Mouse (Mus musculus) liver, embryonic 13.5 days (tissue): Measurements from ENCODE around the gene Cog4. TPM values are rescaled to one million over a fixed set of nuclear protein-coding genes. Genes with fewer than 3 reads are reported as not detected.
"Not testable (repeated sequence)": the region's sequence is repeated elsewhere in the genome, so short reads cannot be mapped to it uniquely, and the experiment has no call there.

Experiments used
- ATAC-seq: fragments of 200-750 bp; cut with Nextera tagmentation; 2 replicates; pipeline ENCODE4 v1.8.0; 2017; ENCODE audit warnings: low read depth, mild to moderate bottlenecking, moderate number of reproducible peaks, moderate library complexity
- DNase-seq: peaks from one replicate; pipeline ENCODE4 v3.0.0; 2022
- H3K27ac ChIP-seq: fragments of 300-500 bp; sonication (generic); 2 replicates; pipeline ENCODE4 v1.5.1; 2015; ENCODE audit warnings: moderate library complexity, mild to moderate bottlenecking, inconsistent platforms
- H3K27me3 ChIP-seq: fragments of 300-500 bp; sonication (generic); 2 replicates; pipeline ENCODE4 v1.6.1; 2015; ENCODE audit warnings: mild to moderate bottlenecking, inconsistent platforms
- H3K36me3 ChIP-seq: fragments of 300-500 bp; sonication (generic); 2 replicates; pipeline ENCODE4 v1.6.1; 2015; ENCODE audit warnings: mild to moderate bottlenecking, inconsistent platforms
- H3K4me1 ChIP-seq: fragments of 300-500 bp; sonication (generic); replicated peaks from 2 replicates; pipeline ENCODE4 v1.6.1; 2015; ENCODE audit warnings: inconsistent platforms
- H3K4me2 ChIP-seq: fragments of 300-500 bp; sonication (generic); 2 replicates; pipeline ENCODE4 v1.6.1; 2015; ENCODE audit warnings: inconsistent platforms, mild to moderate bottlenecking, moderate library complexity
- H3K4me3 ChIP-seq: fragments of 300-500 bp; sonication (generic); replicated peaks from 2 replicates; pipeline ENCODE4 v1.5.1; 2015; ENCODE audit warnings: mild to moderate bottlenecking, inconsistent platforms
- H3K9ac ChIP-seq: fragments of 300-500 bp; sonication (generic); 2 replicates; pipeline ENCODE4 v1.6.1; 2015; ENCODE audit warnings: mild to moderate bottlenecking, inconsistent platforms
- H3K9me3 ChIP-seq: fragments of 300-500 bp; sonication (generic); replicated peaks from 2 replicates; pipeline ENCODE4 v1.6.1; 2016; ENCODE audit warnings: inconsistent platforms
- WGBS: fragments of 180-500 bp; shearing (Covaris S2); methylation state at CpG from one replicate; pipeline ENCODE4 v1.1.7; 2015; ENCODE audit not compliant: insufficient replicate concordance; 5-methylcytosine and 5-hydroxymethylcytosine counted together
- polyA plus RNA-seq: library from polyadenylated mRNA; unstranded; fragments of >200 nt; fragmentation: Nextera tagmentation; extraction: Ambion mirVana; gene quantifications from 2 replicates; pipeline ENCODE4 v1.2.1, GENCODE M21; 2015

The Cog4 gene
- polyA plus RNA-seq, 1 experiment from 2014 or later: 32.0 TPM

DNA sequence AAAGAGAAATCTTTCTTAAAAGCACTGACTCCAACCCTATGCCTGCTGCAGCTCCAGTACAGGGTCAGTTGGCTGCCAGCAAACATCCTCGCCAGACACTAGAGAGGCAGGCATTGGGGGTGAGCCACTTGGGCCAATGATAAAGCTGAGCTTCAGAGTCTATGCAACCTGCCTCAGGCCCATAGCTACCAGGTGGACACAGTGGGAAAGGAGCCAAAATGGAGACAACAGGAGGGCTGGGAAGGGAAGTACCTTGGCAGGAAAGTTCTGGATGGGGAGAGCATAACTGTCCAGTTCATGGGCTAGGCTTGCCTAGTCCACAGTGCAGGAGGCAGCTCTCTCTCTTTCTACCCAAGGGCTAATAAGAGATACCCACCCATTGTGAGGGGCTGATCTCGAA lies 46.5 kb downstream of the Cog4 start:
- no peak for ATAC-seq
- Histone ChIP-seq H3K27me3 (no peaks in the 10 kb centered on the region), H3K27ac (no peak overlapping the region), H3K4me1 (peaks cover 5% of the 10 kb centered on the region; the same call in 1 of the 2 replicates), H3K9ac (no peak overlapping the region), H3K9me3 (no peaks in the 10 kb centered on the region), H3K36me3 (peaks cover 18% of the 10 kb centered on the region), H3K4me3 (no peak overlapping the region), H3K4me2 (no peak overlapping the region)
- WGBS: 81% methylated on average over 2 of the region's 2 CpGs
- no peak for DNase-seq

DNA sequence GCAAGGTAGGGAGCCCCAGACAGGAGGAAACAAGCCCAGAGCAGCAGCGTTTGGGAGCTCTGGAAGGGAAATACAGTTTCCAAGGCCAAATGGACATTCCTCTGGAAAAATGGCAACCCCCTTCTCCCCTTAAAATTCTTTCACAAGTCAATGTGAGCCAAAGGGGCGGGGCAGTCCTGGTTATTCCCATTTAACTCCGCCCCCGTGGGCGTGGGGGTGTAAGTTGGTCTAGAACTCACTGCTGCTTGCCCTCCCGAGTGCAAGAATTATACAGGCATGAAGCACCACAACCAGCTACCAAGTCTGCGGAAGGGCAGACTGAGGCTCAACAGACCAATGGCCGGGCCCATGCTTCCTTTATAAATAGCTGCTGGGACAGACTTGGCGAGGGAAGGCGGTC lies 48.5 kb downstream of the Cog4 start:
- H3K27ac ChIP-seq: no peak overlapping the region
- no peak overlapping the region for H3K4me2 ChIP-seq
- WGBS: 78% methylated on average over 10 of the region's 10 CpGs
- H3K4me1 ChIP-seq: peaks cover 5% of the 10 kb centered on the region; the same call in 1 of the 2 replicates
- H3K27me3 ChIP-seq: no peaks in the 10 kb centered on the region
- H3K9me3 ChIP-seq: no peaks in the 10 kb centered on the region
- H3K36me3 ChIP-seq: peaks cover 8% of the 10 kb centered on the region
- DNase-seq (no peak), ATAC-seq (no peak)
- H3K4me3 ChIP-seq: no peak overlapping the region
- H3K9ac ChIP-seq: no peak overlapping the region

DNA sequence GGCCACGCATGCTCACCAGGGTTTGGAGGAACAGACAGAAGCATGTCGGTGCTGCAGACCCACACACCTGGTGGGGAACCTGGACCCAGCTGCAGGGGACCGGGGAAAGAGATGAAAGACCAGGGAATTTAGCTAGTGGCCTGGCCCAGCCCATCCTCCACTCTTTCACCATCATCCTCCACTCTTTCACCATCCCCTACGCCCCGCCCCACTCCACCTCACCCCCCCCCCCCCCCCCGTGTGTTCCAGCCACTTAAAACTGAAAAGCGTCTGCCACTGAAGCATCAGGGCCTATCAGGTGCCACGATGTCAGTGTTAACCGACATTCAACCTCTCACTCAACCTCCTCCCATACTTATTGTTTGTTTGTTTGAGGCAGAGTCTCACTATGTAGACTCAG lies 48.9 kb downstream of the Cog4 start:
- H3K4me2 ChIP-seq: no peak overlapping the region
- ATAC-seq (no peak), DNase-seq (no peak)
- H3K27ac ChIP-seq: no peak overlapping the region
- H3K27me3 ChIP-seq: no peaks in the 10 kb centered on the region
- peaks cover 5% of the 10 kb centered on the region; the same call in 1 of the 2 replicates for H3K4me1 ChIP-seq
- no peak overlapping the region for H3K9ac ChIP-seq
- no peak overlapping the region for H3K4me3 ChIP-seq
- peaks cover 8% of the 10 kb centered on the region for H3K36me3 ChIP-seq
- 65% methylated on average over 9 of the region's 9 CpGs for WGBS
- no peaks in the 10 kb centered on the region for H3K9me3 ChIP-seq

DNA sequence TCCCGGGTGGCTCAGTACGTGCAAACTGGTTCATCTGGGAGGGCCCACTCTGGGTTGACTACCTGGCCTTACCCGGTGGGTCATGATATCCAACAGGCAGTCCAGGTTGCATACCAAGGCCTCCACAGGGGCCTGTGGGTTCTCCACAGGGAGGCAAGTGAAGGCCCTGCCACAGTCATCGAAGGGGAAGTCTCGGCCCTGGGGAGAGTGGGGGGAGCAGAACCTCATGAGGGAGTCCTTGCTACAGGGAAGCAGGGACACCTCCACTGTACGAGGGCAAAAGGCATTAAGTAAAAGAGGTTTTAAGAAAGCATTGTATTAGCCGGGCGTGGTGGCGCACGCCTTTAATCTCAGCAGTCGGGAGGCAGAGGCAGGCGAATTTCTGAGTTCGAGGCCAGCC lies 49.4 kb downstream of the Cog4 start:
- ATAC-seq (no peak), DNase-seq (no peak)
- H3K27me3 ChIP-seq: no peaks in the 10 kb centered on the region
- no peak overlapping the region for H3K4me3 ChIP-seq
- no peaks in the 10 kb centered on the region for H3K9me3 ChIP-seq
- H3K27ac ChIP-seq: no peak overlapping the region
- H3K4me2 ChIP-seq: no peak overlapping the region
- peaks cover 8% of the 10 kb centered on the region for H3K36me3 ChIP-seq
- WGBS: 85% methylated on average over 13 of the region's 13 CpGs
- H3K9ac ChIP-seq: no peak overlapping the region
- H3K4me1 ChIP-seq: peaks cover 8% of the 10 kb centered on the region

DNA sequence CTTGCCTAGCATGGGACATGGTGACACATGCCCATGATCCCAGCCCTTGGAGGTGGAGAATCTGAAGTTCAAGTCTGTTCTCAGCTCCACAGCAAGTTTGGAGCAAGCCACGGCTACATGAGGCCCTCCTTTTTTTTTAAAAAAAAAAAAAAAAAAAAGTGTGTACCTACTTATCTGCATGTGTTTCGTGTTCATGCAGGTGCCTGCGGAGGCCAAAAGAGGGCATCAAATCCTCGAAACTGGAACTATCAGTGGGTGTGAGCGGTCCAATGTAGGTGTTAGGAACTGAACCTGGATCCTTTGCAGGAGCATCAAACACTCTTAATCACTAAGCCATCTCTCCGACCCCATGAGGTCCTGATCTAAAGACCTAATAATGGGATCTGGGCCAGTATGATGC lies 51.1 kb downstream of the Cog4 start:
- no peak overlapping the region for H3K4me2 ChIP-seq
- H3K9me3 ChIP-seq: no peaks in the 10 kb centered on the region
- DNase-seq (no peak), ATAC-seq (no peak)
- peaks cover 18% of the 10 kb centered on the region for H3K4me1 ChIP-seq
- H3K27me3 ChIP-seq: no peaks in the 10 kb centered on the region
- H3K27ac ChIP-seq: no peak overlapping the region
- no peak overlapping the region for H3K4me3 ChIP-seq
- WGBS: 80% methylated on average over 6 of the region's 6 CpGs
- H3K36me3 ChIP-seq: peaks cover 4% of the 10 kb centered on the region; the same call in 1 of the 2 replicates
- H3K9ac ChIP-seq: no peak overlapping the region

DNA sequence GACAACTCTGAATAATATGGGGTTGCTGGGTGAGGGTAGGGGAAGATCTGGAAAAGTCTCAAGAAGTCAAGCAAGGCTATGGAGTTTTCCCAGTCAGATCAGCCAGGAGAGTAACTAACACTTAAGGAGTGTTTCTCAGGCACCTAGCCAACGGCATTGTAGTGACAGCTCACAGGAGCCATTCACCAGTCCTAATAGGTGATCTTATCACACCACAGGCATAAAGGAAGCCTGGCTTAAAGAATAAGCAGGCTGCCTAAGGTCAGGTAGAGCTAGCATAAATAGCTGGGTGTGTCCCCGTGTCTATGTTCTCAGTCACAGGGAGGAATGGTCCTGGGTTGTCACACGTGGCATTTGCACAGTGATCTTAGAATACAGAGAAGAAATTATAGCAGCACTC lies 54.7 kb downstream of the Cog4 start:
- 58% methylated on average over 3 of the region's 3 CpGs for WGBS
- Histone ChIP-seq H3K4me3 (no peak overlapping the region), H3K9me3 (no peaks in the 10 kb centered on the region), H3K9ac (0 out of 2 replicates have a peak overlapping the region, but pooled peaks have one; percentile 22), H3K4me2 (no peak overlapping the region), H3K36me3 (peaks cover 4% of the 10 kb centered on the region; the same call in 1 of the 2 replicates), H3K27me3 (0 out of 2 replicates have a peak, but pooled peaks cover 3% of the 10 kb centered on the region), H3K4me1 (peaks cover 18% of the 10 kb centered on the region), H3K27ac (no peak overlapping the region)
- ATAC-seq (no peak), DNase-seq (no peak)

DNA sequence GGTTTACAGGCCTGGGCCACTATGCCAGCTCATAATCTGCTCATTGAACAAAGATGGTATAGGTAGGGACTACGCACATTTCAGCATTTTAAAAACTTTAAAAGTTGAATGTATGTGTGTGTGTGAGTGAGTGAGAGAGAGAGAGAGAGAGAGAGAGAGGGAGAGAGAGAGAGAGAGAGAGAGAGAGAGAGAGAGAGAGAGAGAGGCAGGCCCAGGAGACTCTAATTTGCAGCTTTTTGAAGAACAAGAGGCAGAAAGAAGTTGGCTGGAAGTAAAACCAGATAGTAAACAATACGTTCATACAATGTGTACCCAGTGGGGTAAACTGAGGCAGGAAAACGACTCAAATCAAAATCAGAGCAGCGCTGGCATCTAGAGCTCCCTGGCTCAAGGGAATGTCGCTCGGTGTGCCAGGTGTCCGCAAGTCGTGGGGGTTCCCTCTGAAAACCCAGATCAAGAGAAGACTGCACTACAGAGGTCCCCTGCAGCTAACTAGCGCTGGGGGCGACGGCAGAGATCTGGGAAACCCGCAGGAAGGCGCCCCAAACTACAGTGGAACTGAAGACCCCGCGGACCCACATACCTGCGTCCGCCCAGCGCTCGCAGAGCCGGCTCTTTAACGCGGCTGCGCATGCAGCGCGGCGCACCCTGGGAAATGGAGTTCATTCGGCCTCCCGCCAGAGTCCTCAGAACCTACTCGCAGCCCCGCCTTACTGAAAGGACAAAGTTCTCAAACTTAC lies 55.6 kb downstream of the Cog4 start, which contains the start of gene Fuk:
Gene Fuk, minus strand, starts transcription at position 650 of the 740 bp plus-strand sequence.
- Histone ChIP-seq H3K27ac (peak within 1 kb of the TSS; percentile 49; the same call in 1 of the 2 replicates), H3K9ac (peak within 1 kb of the TSS; percentile 81), H3K4me3 (peak within 1 kb of the TSS; percentile 79), H3K9me3 (no peaks in the 10 kb centered on the region), H3K27me3 (0 out of 2 replicates have a peak, but pooled peaks cover 3% of the 10 kb centered on the region), H3K4me2 (peak within 1 kb of the TSS; percentile 71), H3K36me3 (peaks cover 4% of the 10 kb centered on the region; the same call in 1 of the 2 replicates), H3K4me1 (peaks cover 18% of the 10 kb centered on the region)
- DNase-seq: peak; percentile 72
- peak; percentile 94 for ATAC-seq
- WGBS: 3% methylated on average over 30 of the region's 30 CpGs

DNA sequence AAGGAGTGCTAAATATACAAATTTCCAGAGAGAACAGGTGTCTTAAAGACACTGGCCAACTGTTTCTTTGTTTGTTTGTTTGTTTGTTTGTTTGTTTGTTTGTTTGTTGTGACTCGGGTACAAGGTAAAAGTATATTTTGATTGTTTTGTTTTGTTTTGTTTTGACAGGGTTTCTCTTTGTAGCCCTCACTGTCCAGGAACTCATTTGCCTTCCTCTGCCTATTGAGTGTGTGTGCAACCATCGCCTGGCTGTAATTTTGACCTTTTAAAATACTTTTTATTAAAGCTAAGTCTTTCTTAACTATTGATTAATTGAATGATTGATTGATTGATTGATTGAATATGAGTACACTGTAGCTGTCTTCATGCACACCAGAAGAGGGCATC lies 56.2 kb downstream of the Cog4 start:
- 0 out of 2 replicates have a peak, but pooled peaks cover 3% of the 10 kb centered on the region for H3K27me3 ChIP-seq
- H3K36me3 ChIP-seq: peaks cover 4% of the 10 kb centered on the region; the same call in 1 of the 2 replicates
- no peaks in the 10 kb centered on the region for H3K9me3 ChIP-seq
- H3K4me1 ChIP-seq: peaks cover 18% of the 10 kb centered on the region
- H3K4me2 ChIP-seq: peak overlapping the region; percentile 71
- peak overlapping the region; percentile 81; the same call in 1 of the 2 replicates for H3K9ac ChIP-seq
- 40% methylated on average over 2 of the region's 2 CpGs for WGBS
- H3K4me3 ChIP-seq: peak overlapping the region; percentile 79
- ATAC-seq (peak; percentile 19; the same call in 1 of the 2 replicates), DNase-seq (no peak)
- H3K27ac ChIP-seq: no peak overlapping the region

DNA sequence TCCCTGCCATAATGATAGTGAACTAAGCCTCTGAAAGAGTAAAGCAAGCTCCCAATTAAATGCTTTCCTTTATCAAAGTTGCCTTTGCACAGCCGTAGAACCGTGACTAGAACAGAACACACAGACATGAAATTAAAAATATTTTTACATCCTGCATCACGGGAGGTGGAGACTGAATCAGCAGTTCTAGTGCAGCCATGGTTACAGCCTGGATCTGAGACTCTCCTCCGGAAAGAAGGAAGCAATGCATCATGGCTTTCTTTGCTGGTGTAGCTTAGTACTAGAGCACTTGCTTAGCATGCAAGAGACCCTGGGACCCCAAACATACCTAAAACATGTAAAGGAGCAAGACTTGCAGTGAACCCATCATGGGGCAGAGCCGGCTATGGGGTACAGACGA lies 59.0 kb downstream of the Cog4 start:
- no peak overlapping the region for H3K4me2 ChIP-seq
- no peak overlapping the region for H3K4me3 ChIP-seq
- H3K4me1 ChIP-seq: peaks cover 18% of the 10 kb centered on the region
- no peak overlapping the region for H3K27ac ChIP-seq
- no peaks in the 10 kb centered on the region for H3K36me3 ChIP-seq
- no peaks in the 10 kb centered on the region for H3K9me3 ChIP-seq
- ATAC-seq: no peak
- no peak for DNase-seq
- H3K27me3 ChIP-seq: 0 out of 2 replicates have a peak, but pooled peaks cover 3% of the 10 kb centered on the region
- WGBS: 76% methylated on average over 6 of the region's 6 CpGs
- H3K9ac ChIP-seq: no peak overlapping the region

DNA sequence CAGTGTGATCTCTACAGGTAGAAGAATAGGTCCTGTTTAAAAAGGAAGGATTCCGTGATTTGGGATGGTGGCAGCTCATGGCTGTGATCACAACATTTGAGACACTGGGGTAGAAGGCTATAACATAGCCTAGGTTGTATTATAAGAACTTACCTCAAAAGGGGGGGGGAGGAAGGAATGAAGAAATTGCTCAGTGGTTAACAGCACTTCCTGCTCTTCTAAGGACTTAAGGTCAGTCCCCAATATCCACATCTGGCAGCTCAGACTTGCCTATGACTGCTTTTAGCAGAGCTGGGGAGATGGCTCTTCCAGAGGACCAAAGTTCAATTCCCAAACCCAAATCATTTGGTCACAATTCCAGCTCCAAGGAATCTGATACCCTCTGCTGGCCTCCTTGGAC lies 60.3 kb downstream of the Cog4 start:
- WGBS: 81% methylated on average over 1 of the region's 1 CpGs
- H3K4me3 ChIP-seq: no peak overlapping the region
- H3K4me2 ChIP-seq: no peak overlapping the region
- H3K36me3 ChIP-seq: no peaks in the 10 kb centered on the region
- no peak for DNase-seq
- H3K9ac ChIP-seq: no peak overlapping the region
- H3K27ac ChIP-seq: no peak overlapping the region
- H3K9me3 ChIP-seq: no peaks in the 10 kb centered on the region
- H3K27me3 ChIP-seq: 0 out of 2 replicates have a peak, but pooled peaks cover 3% of the 10 kb centered on the region
- no peak for ATAC-seq
- H3K4me1 ChIP-seq: peaks cover 11% of the 10 kb centered on the region

DNA sequence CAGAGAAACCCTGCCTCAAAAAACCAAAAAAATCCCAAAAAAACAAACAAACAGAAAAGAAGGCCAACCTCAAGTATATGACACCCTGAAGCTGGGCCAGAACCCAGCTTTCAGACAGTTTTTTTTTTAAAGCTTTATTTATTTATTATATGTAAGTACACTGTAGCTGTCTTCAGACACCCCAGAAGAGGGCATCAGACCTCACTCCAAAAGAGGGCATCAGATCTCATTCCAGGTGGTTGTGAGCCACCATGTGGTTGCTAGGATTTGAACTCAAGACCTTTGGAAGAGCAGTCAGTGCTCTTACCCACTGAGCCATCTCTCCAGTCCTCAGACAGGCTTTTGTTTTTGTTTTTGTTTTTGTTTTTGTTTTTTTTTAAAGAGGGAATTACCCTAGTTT lies 63.5 kb downstream of the Cog4 start:
- not testable (repeated sequence) for H3K27me3 ChIP-seq, H3K4me2 ChIP-seq, DNase-seq, ATAC-seq, H3K27ac ChIP-seq, H3K9me3 ChIP-seq, H3K4me3 ChIP-seq, H3K9ac ChIP-seq, H3K36me3 ChIP-seq
- H3K4me1 ChIP-seq: peaks cover 13% of the 10 kb centered on the region
